Mouse (Mus musculus) megakaryocyte-erythroid progenitor cell, adult 5-6 weeks (primary cell): Measurements from ENCODE around the gene Mbd5. TPM values are rescaled to one million over a fixed set of nuclear protein-coding genes. Genes with fewer than 3 reads are reported as not detected.

Source experiments
- total RNA-seq, 2 experiments: library from RNA; stranded (forward) in 1 of 2; stranded (reverse) in 1 of 2; fragments of 200-1000, 215-1000 nt in 1 of 2; fragments of >200 nt in 1 of 2; fragmentation: Nextera tagmentation in 1 of 2; gene quantifications; 2 replicates each; pipeline ENCODE4 v1.2.3; 2014 to 2017

Mbd5 gene
- total RNA-seq, 2 experiments from 2014 or later, result 12.3 to 37.6 TPM

Other genes with a start within 250 kb of the Mbd5 start
- 0.32 and 2.4 TPM in 2 replicates for gene Acvr2a, start 135.4 kb upstream of the Mbd5 start, total RNA-seq (2014; fragmentation: Nextera tagmentation)
- gene Acvr2a, start 135.4 kb upstream of the Mbd5 start, total RNA-seq (2017), result 0.69 and 1.4 TPM in 2 replicates
- gene Orc4, start 769 bp downstream of the Mbd5 start, total RNA-seq (2014; fragmentation: Nextera tagmentation), result 129 and 130 TPM in 2 replicates
- gene Orc4, start 769 bp downstream of the Mbd5 start, total RNA-seq (2017), result 203 and 248 TPM in 2 replicates